Mouse (Mus musculus) gonadal fat pad, adult 2 months (tissue): ENCODE measurements at regions not wholly inside any gene's neighbourhood (a gene's known extent, or its start where the extent isn't known, plus 50 kb on each side); places are given as distances from the start of the nearest gene placed in this dataset.
"Not testable (repeated sequence)": the region's sequence is repeated elsewhere in the genome, so short reads cannot be mapped to it uniquely, and the experiment has no call there.

Experiments used
- DNase-seq: peaks from one replicate; pipeline ENCODE4 v3.0.0-alpha.2; 2012; ENCODE audit warnings: low read depth

GRCm38 (mm10) chr16:9016040-9016761 lies 186.3 kb downstream of the 1810013L24Rik start:
- no peak for DNase-seq

GRCm38 (mm10) chr16:9016762-9017086 lies 186.8 kb downstream of the 1810013L24Rik start:
- DNase-seq = no peak

- no peak for DNase-seq
Measured at GRCm38 (mm10) chr16:9030717-9031116, 200.8 kb downstream of the 1810013L24Rik start.

GRCm38 (mm10) chr16:9043271-9043670 lies 213.4 kb downstream of the 1810013L24Rik start:
- no peak for DNase-seq

GRCm38 (mm10) chr16:9046864-9047263 lies 217.0 kb downstream of the 1810013L24Rik start:
- no peak for DNase-seq

GRCm38 (mm10) chr16:9054415-9054814 lies 224.5 kb downstream of the 1810013L24Rik start:
- DNase-seq = no peak

- no peak for DNase-seq
Measured at GRCm38 (mm10) chr16:9056430-9056829, 226.5 kb downstream of the 1810013L24Rik start.

GRCm38 (mm10) chr16:9071526-9071925 lies 241.6 kb downstream of the 1810013L24Rik start:
- DNase-seq = no peak

GRCm38 (mm10) chr16:9071956-9072355 lies 242.1 kb downstream of the 1810013L24Rik start:
- DNase-seq = not testable (repeated sequence)

GRCm38 (mm10) chr16:9074295-9074694 lies 244.4 kb downstream of the 1810013L24Rik start:
- DNase-seq = no peak

GRCm38 (mm10) chr16:9077451-9077850 lies 247.6 kb downstream of the 1810013L24Rik start:
- no peak for DNase-seq

GRCm38 (mm10) chr16:9078405-9078942 lies 248.6 kb downstream of the 1810013L24Rik start:
- no peak for DNase-seq

- no peak for DNase-seq
Measured at GRCm38 (mm10) chr16:9083040-9083439, 253.1 kb downstream of the 1810013L24Rik start.

GRCm38 (mm10) chr16:9083740-9084139 lies 253.8 kb downstream of the 1810013L24Rik start:
- no peak for DNase-seq

- DNase-seq = no peak
Measured at GRCm38 (mm10) chr16:9084581-9084980, 254.7 kb downstream of the 1810013L24Rik start.

GRCm38 (mm10) chr16:9085133-9085532 lies 255.2 kb downstream of the 1810013L24Rik start:
- DNase-seq = no peak

GRCm38 (mm10) chr16:9085977-9086376 lies 256.1 kb downstream of the 1810013L24Rik start:
- DNase-seq = no peak

GRCm38 (mm10) chr16:9091790-9092189 lies 261.9 kb downstream of the 1810013L24Rik start:
- peak; percentile 62 for DNase-seq

- DNase-seq = no peak
Measured at GRCm38 (mm10) chr16:9092191-9092848, 262.4 kb downstream of the 1810013L24Rik start.

GRCm38 (mm10) chr16:9093593-9093992 lies 263.7 kb downstream of the 1810013L24Rik start:
- no peak for DNase-seq

- no peak for DNase-seq
Measured at GRCm38 (mm10) chr16:9094201-9094600, 264.3 kb downstream of the 1810013L24Rik start.

GRCm38 (mm10) chr16:9106211-9106610 lies 276.3 kb downstream of the 1810013L24Rik start:
- no peak for DNase-seq

- DNase-seq = not testable (repeated sequence)
Measured at GRCm38 (mm10) chr16:9106676-9107075, 276.8 kb downstream of the 1810013L24Rik start.
